Mouse (Mus musculus): Measurements from ENCODE around the gene Ptger3. TPM values are rescaled to one million over a fixed set of nuclear protein-coding genes. Genes with fewer than 3 reads are reported as not detected.

Gene Ptger3
- total and polyA plus RNA-seq, 3 experiments, result 0.02 to 0.22 TPM; not detected in 1

DNA sequence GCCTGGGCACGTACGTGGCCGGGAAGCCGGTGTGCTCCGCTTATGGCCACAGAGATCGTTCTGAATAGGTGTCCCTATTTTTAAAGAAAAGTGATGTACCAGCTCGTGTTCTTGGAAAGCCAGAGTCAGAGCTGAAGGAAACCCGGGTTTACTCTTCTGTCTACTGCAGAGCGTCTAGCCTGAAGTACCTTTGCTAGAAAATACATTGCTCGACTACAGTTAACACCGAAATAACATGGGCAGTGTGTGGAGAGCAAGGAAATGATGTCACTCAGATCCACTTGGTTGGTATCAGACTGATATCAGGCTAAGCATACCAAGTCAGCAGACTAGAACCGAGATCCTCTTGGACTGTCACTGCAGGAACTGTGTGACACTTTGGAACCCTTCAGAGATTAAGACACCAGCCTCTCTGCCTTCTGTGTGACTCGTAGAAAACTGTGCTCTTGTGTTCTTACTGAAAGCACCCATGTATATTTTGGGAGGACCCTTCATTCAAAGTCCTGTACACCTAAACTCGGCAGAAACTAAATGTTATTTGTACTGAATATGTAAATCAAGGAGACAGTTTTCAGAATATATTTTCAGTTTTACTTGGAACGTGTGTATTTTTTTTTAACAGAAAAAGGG is 31.8 kb upstream of the Ptger3 start:
- Histone ChIP-seq H3K27me3 (ENCODE audit: insufficient read depth, low read length) (no peaks in the 10 kb centered on the region), H3K4me3 (ENCODE audit: low read depth, low read length) (peak overlapping the region; percentile 91), H3K4me1 (ENCODE audit: insufficient read depth, low read depth, low read length) (peaks cover 12% of the 10 kb centered on the region), H3K9me3 (replicated peaks) (no peaks in the 10 kb centered on the region), H3K36me3 (replicated peaks) (peaks cover 21% of the 10 kb centered on the region)
- DNase-seq (ENCODE audit: low spot score) (no peak), ATAC-seq (ENCODE audit: extremely low read depth, insufficient number of reproducible peaks, low FRiP score, poor library complexity, severe bottlenecking) (peak; percentile 66)
- TF ChIP-seq GATA1 (IDR thresholded peaks at IDR 0.05; ENCODE audit: borderline replicate concordance, low read length), result no peak

DNA sequence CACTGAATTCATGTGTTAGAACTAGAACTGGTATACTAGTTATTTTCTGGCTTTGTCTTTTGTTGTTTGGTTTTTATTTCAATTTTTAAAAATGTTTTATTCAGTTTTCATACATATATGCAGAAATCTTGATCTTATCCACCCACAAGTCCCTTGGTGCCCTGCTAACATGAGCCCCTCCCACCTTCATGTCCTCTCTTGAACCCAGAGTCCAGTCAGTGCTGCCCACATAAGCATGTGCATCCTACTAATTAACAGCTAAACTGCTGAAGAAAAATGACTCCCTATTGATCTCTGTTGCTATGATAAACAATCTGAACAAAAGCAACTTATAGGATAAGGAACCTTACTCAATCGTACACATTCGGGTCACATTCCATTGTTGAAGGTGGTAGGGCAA is 17.4 kb upstream of the Ptger3 start:
- H3K4me1 ChIP-seq (ENCODE audit: insufficient read depth, low read depth, low read length), result no peaks in the 10 kb centered on the region
- no peak overlapping the region for H3K4me3 ChIP-seq (ENCODE audit: low read depth, low read length)
- DNase-seq (ENCODE audit: low spot score), result no peak
- no peaks in the 10 kb centered on the region for H3K9me3 ChIP-seq (replicated peaks)
- no peaks in the 10 kb centered on the region for H3K27me3 ChIP-seq (ENCODE audit: insufficient read depth, low read length)
- ATAC-seq (ENCODE audit: extremely low read depth, insufficient number of reproducible peaks, low FRiP score, poor library complexity, severe bottlenecking), result no peak
- peaks cover 39% of the 10 kb centered on the region for H3K36me3 ChIP-seq (replicated peaks)
- TF ChIP-seq GATA1 (IDR thresholded peaks at IDR 0.05; ENCODE audit: borderline replicate concordance, low read length) (no peak), POLR2AphosphoS5 (IDR thresholded peaks at IDR 0.05; ENCODE audit: insufficient replicate concordance, low read depth, low read length) (no peak), GATA2 (IDR thresholded peaks at IDR 0.05; ENCODE audit: borderline replicate concordance, low read depth, low read length) (no peak)

DNA sequence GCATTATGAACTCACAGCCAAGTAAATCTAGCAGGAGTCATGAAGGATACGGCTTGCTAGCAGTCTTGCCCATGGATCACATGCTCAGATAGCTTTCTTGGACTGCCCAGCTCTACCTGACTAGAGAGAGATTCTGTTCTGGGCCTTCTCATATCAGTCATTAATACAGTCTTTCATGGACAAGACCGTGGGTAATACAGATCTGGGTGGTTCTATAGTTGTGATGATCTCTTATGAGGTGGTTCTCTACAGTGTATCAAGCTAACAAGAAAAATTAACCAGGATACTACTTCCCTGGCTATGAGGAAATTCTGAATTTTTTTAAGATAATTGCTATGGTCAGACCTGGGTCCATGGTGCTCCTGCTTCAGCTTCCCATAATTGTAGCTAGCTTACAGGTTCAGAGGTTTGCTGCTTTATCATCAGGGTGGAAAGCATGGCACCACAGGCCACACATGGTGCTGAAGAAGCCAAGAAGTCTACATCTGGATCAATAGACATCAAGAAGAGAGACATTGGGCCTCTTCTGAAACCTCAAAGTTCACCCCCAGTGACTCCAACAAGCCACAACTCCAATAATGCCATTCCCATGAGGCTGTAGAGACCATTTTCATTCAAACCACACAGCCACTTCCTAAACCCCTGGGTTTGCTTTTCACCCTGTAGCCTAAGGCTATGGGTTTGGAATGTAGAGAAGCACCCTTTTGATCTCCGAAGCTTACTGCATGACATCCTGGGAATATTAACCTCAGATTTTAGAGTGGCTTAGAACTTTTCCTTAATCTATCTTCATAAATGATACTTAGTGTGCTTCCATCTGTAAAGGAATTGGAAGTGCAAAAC is 16.7 kb upstream of the Ptger3 start:
- no peaks in the 10 kb centered on the region for H3K4me1 ChIP-seq (ENCODE audit: insufficient read depth, low read depth, low read length)
- H3K36me3 ChIP-seq (replicated peaks), result peaks cover 34% of the 10 kb centered on the region
- no peak for TF ChIP-seq GATA2 (IDR thresholded peaks at IDR 0.05; ENCODE audit: borderline replicate concordance, low read depth, low read length)
- no peak for TF ChIP-seq POLR2AphosphoS5 (IDR thresholded peaks at IDR 0.05; ENCODE audit: insufficient replicate concordance, low read depth, low read length)
- TF ChIP-seq TAL1 (conservative IDR thresholded peaks at IDR 0.05; ENCODE audit: low read depth, low read length), result no peak
- no peak for TF ChIP-seq GATA1 (IDR thresholded peaks at IDR 0.05; ENCODE audit: borderline replicate concordance, low read length)
- no peak for TF ChIP-seq CTCF (IDR thresholded peaks at IDR 0.05; ENCODE audit: low read depth, low read length)
- no peaks in the 10 kb centered on the region for H3K27me3 ChIP-seq (ENCODE audit: insufficient read depth, low read length)
- ATAC-seq (ENCODE audit: extremely low read depth, insufficient number of reproducible peaks, low FRiP score, poor library complexity, severe bottlenecking), result peak; percentile 25
- no peaks in the 10 kb centered on the region for H3K9me3 ChIP-seq (replicated peaks)
- no peak overlapping the region for H3K4me3 ChIP-seq (ENCODE audit: low read depth, low read length)
- no peak for DNase-seq (ENCODE audit: low spot score)

DNA sequence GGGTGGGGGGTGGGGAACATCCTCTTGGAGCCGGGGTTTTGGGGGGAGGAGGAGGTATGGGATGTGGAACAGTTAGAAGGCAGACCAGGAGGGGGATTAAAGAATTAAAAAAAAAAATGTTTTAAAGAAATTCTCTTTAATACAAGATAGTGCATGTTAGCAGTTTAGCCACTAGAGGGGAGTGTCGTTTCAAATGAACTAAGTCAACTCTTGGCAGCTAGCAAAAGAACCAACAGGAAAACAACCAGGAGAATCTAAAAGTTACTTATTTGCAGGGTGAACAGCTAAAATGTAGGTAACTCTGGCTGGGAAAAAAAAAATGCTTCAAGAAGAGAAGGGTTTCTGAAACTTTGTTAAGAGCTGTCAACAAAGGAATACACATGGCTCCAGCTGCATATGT is 1.5 kb upstream of the Ptger3 start:
- Histone ChIP-seq H3K9me3 (replicated peaks) (peaks cover 3% of the 10 kb centered on the region; the same call in 1 of the 2 replicates), H3K36me3 (replicated peaks) (no peaks in the 10 kb centered on the region), H3K4me1 (ENCODE audit: insufficient read depth, low read depth, low read length) (no peaks in the 10 kb centered on the region), H3K4me3 (ENCODE audit: low read depth, low read length) (no peak overlapping the region), H3K27me3 (ENCODE audit: insufficient read depth, low read length) (peaks cover 11% of the 10 kb centered on the region; the same call in 1 of the 2 replicates)
- peak; percentile 54 for ATAC-seq (ENCODE audit: extremely low read depth, insufficient number of reproducible peaks, low FRiP score, poor library complexity, severe bottlenecking)
- no peak for DNase-seq (ENCODE audit: low spot score)
- TF ChIP-seq CTCF (IDR thresholded peaks at IDR 0.05; ENCODE audit: low read depth, low read length) (no peak), TAL1 (conservative IDR thresholded peaks at IDR 0.05; ENCODE audit: low read depth, low read length) (no peak), GATA2 (IDR thresholded peaks at IDR 0.05; ENCODE audit: borderline replicate concordance, low read depth, low read length) (no peak)

DNA sequence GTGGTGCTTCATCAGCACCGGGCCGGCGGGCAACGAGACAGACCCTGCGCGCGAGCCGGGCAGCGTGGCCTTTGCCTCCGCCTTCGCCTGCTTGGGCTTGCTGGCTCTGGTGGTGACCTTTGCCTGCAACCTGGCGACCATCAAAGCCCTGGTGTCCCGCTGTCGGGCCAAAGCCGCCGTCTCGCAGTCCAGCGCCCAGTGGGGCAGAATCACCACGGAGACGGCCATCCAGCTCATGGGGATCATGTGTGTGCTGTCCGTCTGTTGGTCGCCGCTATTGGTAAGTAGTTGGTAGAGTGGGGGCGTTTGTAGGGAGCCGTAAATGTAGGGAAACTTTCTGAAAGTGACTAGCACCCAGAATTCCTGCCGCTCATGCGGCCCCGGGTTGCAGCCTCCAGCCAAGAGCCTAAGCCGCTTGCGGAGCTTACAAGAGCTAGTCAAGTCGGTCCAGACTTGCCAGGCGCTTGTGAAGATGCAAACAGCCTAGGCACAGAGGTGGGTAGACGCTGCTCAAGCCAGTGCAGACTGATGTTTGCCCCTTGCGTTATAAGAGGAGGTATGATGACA is 957 bp downstream of the Ptger3 start:
- no peak for ATAC-seq (ENCODE audit: extremely low read depth, insufficient number of reproducible peaks, low FRiP score, poor library complexity, severe bottlenecking)

DNA sequence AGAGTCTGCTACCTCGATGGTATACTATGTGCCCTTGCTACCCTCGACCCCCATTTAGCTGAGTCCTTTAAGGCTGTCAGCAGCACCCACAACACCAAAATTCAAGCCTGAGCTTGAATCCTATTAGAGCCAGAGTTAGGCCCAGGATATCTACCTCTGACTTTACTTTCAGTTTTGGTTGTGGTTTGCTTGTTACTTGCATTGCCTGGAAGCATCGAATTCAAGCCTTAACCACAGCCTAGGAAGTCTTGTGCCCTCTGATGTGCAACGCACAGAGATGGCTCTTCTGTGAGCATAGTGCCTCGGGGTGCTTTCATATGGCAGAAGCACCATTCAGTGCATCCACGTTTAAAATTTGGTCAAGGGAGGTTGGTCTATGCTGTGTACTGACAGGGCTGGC is 5.3 kb downstream of the Ptger3 start:
- TF ChIP-seq TAL1 (conservative IDR thresholded peaks at IDR 0.05; ENCODE audit: low read depth, low read length) (no peak), GATA1 (IDR thresholded peaks at IDR 0.05; ENCODE audit: borderline replicate concordance, low read length) (no peak)
- Histone ChIP-seq H3K27me3 (ENCODE audit: insufficient read depth, low read length) (peaks cover 11% of the 10 kb centered on the region; the same call in 1 of the 2 replicates), H3K4me3 (ENCODE audit: low read depth, low read length) (no peak overlapping the region), H3K36me3 (replicated peaks) (no peaks in the 10 kb centered on the region), H3K9me3 (replicated peaks) (peaks cover 2% of the 10 kb centered on the region; the same call in 1 of the 2 replicates), H3K4me1 (ENCODE audit: insufficient read depth, low read depth, low read length) (peaks cover 12% of the 10 kb centered on the region; the same call in 1 of the 2 replicates)
- ATAC-seq (ENCODE audit: extremely low read depth, insufficient number of reproducible peaks, low FRiP score, poor library complexity, severe bottlenecking) (no peak), DNase-seq (ENCODE audit: low spot score) (no peak)

More for the DNA sequence above, 957 bp downstream of the Ptger3 start:
- DNase-seq (ENCODE audit: low spot score), result no peak
- Histone ChIP-seq H3K9me3 (replicated peaks) (peaks cover 3% of the 10 kb centered on the region; the same call in 1 of the 2 replicates), H3K27me3 (ENCODE audit: insufficient read depth, low read length) (peaks cover 11% of the 10 kb centered on the region; the same call in 1 of the 2 replicates), H3K4me3 (ENCODE audit: low read depth, low read length) (no peak overlapping the region), H3K36me3 (replicated peaks) (no peaks in the 10 kb centered on the region), H3K4me1 (ENCODE audit: insufficient read depth, low read depth, low read length) (peaks cover 5% of the 10 kb centered on the region; the same call in 1 of the 2 replicates)
- TF ChIP-seq TAL1 (conservative IDR thresholded peaks at IDR 0.05; ENCODE audit: low read depth, low read length) (no peak), CTCF (IDR thresholded peaks at IDR 0.05; ENCODE audit: low read depth, low read length) (no peak), GATA2 (IDR thresholded peaks at IDR 0.05; ENCODE audit: borderline replicate concordance, low read depth, low read length) (no peak), GATA1 (IDR thresholded peaks at IDR 0.05; ENCODE audit: borderline replicate concordance, low read length) (no peak), POLR2AphosphoS5 (IDR thresholded peaks at IDR 0.05; ENCODE audit: insufficient replicate concordance, low read depth, low read length) (no peak)
